Mouse (Mus musculus) liver, adult 2 months (tissue): Measurements from ENCODE around the gene Fcer1g.

ENCODE experiments used
- CTCF ChIP-seq: fragments of 200-500 bp; IDR thresholded peaks from 2 replicates; pipeline ENCODE4 v1.5.1; 2011; ENCODE audit warnings: low read depth, low read length, control low read depth
- POLR2A ChIP-seq: fragments of 200-500 bp; IDR thresholded peaks from 2 replicates; pipeline ENCODE4 v1.6.1; 2011; ENCODE audit warnings: low read length, control low read depth; ENCODE audit not compliant: insufficient read depth; ENCODE audit errors: extremely low read depth

DNA sequence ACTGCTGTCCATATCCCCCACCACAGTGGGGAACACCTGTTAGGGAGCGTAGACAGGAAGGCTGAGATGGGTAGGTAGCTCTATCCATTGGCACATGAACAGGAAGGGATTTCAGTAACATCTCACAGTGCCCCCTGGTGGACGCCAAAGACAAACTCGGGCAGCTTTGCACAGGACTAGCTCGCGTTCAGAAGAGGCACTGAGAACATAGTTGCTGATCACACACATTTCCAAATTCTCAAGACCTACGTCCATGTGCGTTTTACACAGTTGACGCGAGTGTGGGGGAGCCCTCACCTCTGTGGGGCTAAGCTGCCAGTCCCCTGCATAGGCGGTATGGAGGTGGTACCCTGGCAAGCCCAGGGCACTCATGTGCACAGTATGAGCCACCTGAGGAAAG lies 13.3 kb downstream of the Fcer1g start:
- TF ChIP-seq CTCF = peak; percentile 88
- 0 out of 2 replicates have a peak, but pooled peaks have one; percentile 19 for TF ChIP-seq POLR2A
